Comparison of ENCODE assay signal across 10 mouse cellular contexts in genomic region chr9:20971751-20972140, GRCm38 (mm10). TPM values are rescaled to one million over a fixed set of nuclear protein-coding genes. Genes with fewer than 3 reads are reported as not detected.
A peak's percentile ranks its signal among the peaks of the same experiment; 100 is the strongest.
DNase-seq lines count a peak whose midpoint lies in the region; ATAC-seq and TF ChIP-seq lines count a peak whose summit lies in the region.
"Had no signal": no experiment of that assay in that cellular context is flagged by ENCODE, and none has a peak within 500 bp of the region (broad histone marks: within the 10 kb centered on the region; RNA-seq: fewer than 3 reads in every experiment).

No protein-coding gene starts in this region.

- H3K4me1 ChIP-seq in kidney, embryonic 16.5 days (ENCODE audit: insufficient read depth, low read length) = peaks cover 47% of the 10 kb centered on the region
- H3K4me1 ChIP-seq in embryonic fibroblast, embryonic 13.5 days (ENCODE audit: control insufficient read depth, insufficient read depth, low read length) = peaks cover 14% of the 10 kb centered on the region
- H3K4me1 ChIP-seq in hindbrain, embryonic 11.5 days (replicated peaks; ENCODE audit: control insufficient read depth, insufficient read depth, low read length) = peaks cover 2% of the 10 kb centered on the region

- H3K9ac ChIP-seq in kidney, embryonic 16.5 days (replicated peaks; ENCODE audit: low read length) = peak overlapping the region; percentile 68
- H3K9ac ChIP-seq in hindbrain, embryonic 11.5 days (ENCODE audit: low read depth, low read length) = peak overlapping the region; percentile 1; the same call in 1 of the 2 replicates

- TF ChIP-seq POLR2A in embryonic fibroblast, embryonic 13.5 days (IDR thresholded peaks at IDR 0.05; ENCODE audit: low read depth, low read length) = no peak
- TF ChIP-seq POLR2A in myocyte (IDR thresholded peaks at IDR 0.05; ENCODE audit: insufficient read length, low read depth) = no peak

- 18% methylated on average over 7 of the region's 7 CpGs for WGBS in kidney, embryonic 16.5 days
- WGBS in hindbrain, embryonic 11.5 days = 66% methylated on average over 7 of the region's 7 CpGs

- peak overlapping the region; percentile 95 for H3K27ac ChIP-seq in kidney, embryonic 16.5 days (ENCODE audit: low read length)
- H3K27ac ChIP-seq in embryonic fibroblast, embryonic 13.5 days (ENCODE audit: insufficient read depth, low read length) = peak overlapping the region; percentile 97
- peak overlapping the region; percentile 6; the same call in 1 of the 2 replicates for H3K27ac ChIP-seq in hindbrain, embryonic 11.5 days (ENCODE audit: low read depth, low read length)

- peak overlapping the region; percentile 63; the same call in 1 of the 2 replicates for H3K4me3 ChIP-seq in kidney, embryonic 16.5 days (ENCODE audit: low read length)
- no peak overlapping the region for H3K4me3 ChIP-seq in embryonic fibroblast, embryonic 13.5 days (ENCODE audit: insufficient read depth, low read length)
- H3K4me3 ChIP-seq in hindbrain, embryonic 11.5 days (ENCODE audit: low read depth, low read length) = no peak overlapping the region
- H3K4me3 ChIP-seq in myocyte = peak overlapping the region; percentile 15

- ATAC-seq in kidney, embryonic 16.5 days (ENCODE audit: low FRiP score, low TSS enrichment) = peak; percentile 49
- no peak for ATAC-seq in hindbrain, embryonic 11.5 days (ENCODE audit: low FRiP score)
- ATAC-seq in activated CD4-positive, CD25-positive, alpha-beta regulatory T cell, adult 4 months = no peak

- H3K9me3 ChIP-seq in kidney, embryonic 16.5 days (ENCODE audit: low read length) = no peaks in the 10 kb centered on the region
- no peaks in the 10 kb centered on the region for H3K9me3 ChIP-seq in hindbrain, embryonic 11.5 days (ENCODE audit: control insufficient read depth, low read length)
- H3K9me3 ChIP-seq: G1E had no signal

- no peak for DNase-seq in kidney, postnatal 36 days
- DNase-seq in hindbrain, embryonic 11.5 days (ENCODE audit: low spot score) = no peak
- DNase-seq in layer of hippocampus, postnatal 14 days (ENCODE audit: low spot score in 2 of 2) = no peak
- no peak for DNase-seq in adrenal gland, postnatal 4 days (ENCODE audit: low spot score in 2 of 2)
- DNase-seq: thymus, postnatal 25 days had no signal

- H3K79me2 ChIP-seq in myocyte (ENCODE audit: control insufficient read depth, insufficient read depth) = peaks cover 38% of the 10 kb centered on the region

- H3K27me3 ChIP-seq in kidney, embryonic 16.5 days (ENCODE audit: insufficient read depth, low read length) = no peaks in the 10 kb centered on the region
- H3K27me3 ChIP-seq in hindbrain, embryonic 11.5 days (ENCODE audit: control insufficient read depth, insufficient read depth, low read length) = no peaks in the 10 kb centered on the region
- no peaks in the 10 kb centered on the region for H3K27me3 ChIP-seq in myocyte (ENCODE audit: control insufficient read depth, insufficient read depth, insufficient read length)

- no peak overlapping the region for H3ac ChIP-seq in myocyte (ENCODE audit: control insufficient read depth, insufficient read length)

- no peak for TF ChIP-seq CTCF in embryonic fibroblast, embryonic 13.5 days (IDR thresholded peaks at IDR 0.05; ENCODE audit: borderline replicate concordance, insufficient read depth, low read length)

- peak overlapping the region; percentile 63 for H3K4me2 ChIP-seq in kidney, embryonic 16.5 days (replicated peaks; ENCODE audit: low read depth, low read length)
- no peak overlapping the region for H3K4me2 ChIP-seq in hindbrain, embryonic 11.5 days (replicated peaks; ENCODE audit: low read depth, low read length)
- peak overlapping the region; percentile 94 for H3K4me2 ChIP-seq in myocyte (ENCODE audit: low read depth)

- peaks cover 24% of the 10 kb centered on the region for H3K36me3 ChIP-seq in kidney, embryonic 16.5 days (ENCODE audit: insufficient read depth, low read length)
- H3K36me3 ChIP-seq in hindbrain, embryonic 11.5 days (ENCODE audit: control insufficient read depth, insufficient read depth, low read length) = no peaks in the 10 kb centered on the region
- no peaks in the 10 kb centered on the region for H3K36me3 ChIP-seq in myocyte (ENCODE audit: control insufficient read depth, insufficient read depth)

TF ChIP-seq in myocyte, 11 proteins besides CTCF, POLR2A, EP300 and RAD21:
- TF ChIP-seq POLR2AphosphoS2 (IDR thresholded peaks at IDR 0.05; ENCODE audit: insufficient read length, low read depth) = no peak
- no peak for TF ChIP-seq MYOD1 (IDR thresholded peaks at IDR 0.05; ENCODE audit: control insufficient read depth in 1 of 3, insufficient read length in 2 of 3, low read depth in 2 of 3)
- TF ChIP-seq MAX (IDR thresholded peaks at IDR 0.05; ENCODE audit: low read depth) = no peak
- no peak for TF ChIP-seq TCF12 (IDR thresholded peaks at IDR 0.05; ENCODE audit: insufficient read depth, poor library complexity, severe bottlenecking)
- TF ChIP-seq TCF3 (IDR thresholded peaks at IDR 0.05; ENCODE audit: insufficient read length, low read depth) = no peak
- no peak for TF ChIP-seq CEBPB (IDR thresholded peaks at IDR 0.05; ENCODE audit: insufficient read depth, poor library complexity, severe bottlenecking)
- TF ChIP-seq USF1 (IDR thresholded peaks at IDR 0.05; ENCODE audit: low read depth) = no peak
- no peak for TF ChIP-seq MYOG (IDR thresholded peaks at IDR 0.05; ENCODE audit: control insufficient read depth in 1 of 3, insufficient read depth in 1 of 3, insufficient read length in 2 of 3, low read depth in 2 of 3)
- TF ChIP-seq E2F4 (IDR thresholded peaks at IDR 0.05; ENCODE audit: insufficient read depth) = no peak

RNA-seq across cellular contexts. Expression of gene S1pr2, which starts 4.8 kb away (rescaled TPM):
- polyA plus RNA-seq in kidney, embryonic 16.5 days (2015; fragmentation: Nextera tagmentation; extraction: Ambion mirVana) = 35.1 and 37.7 TPM in 2 replicates
- polyA plus RNA-seq in embryonic fibroblast, embryonic 13.5 days (2011; ENCODE audit: insufficient read length, low read depth, missing spikeins) = 34.0 and 36.2 TPM in 2 replicates
- 23.4 TPM in 2 replicates for polyA plus RNA-seq in hindbrain, embryonic 11.5 days (2014; fragmentation: Nextera tagmentation; extraction: Ambion mirVana)
- 5.5 TPM for polyA plus RNA-seq in myocyte (2012; fragmentation: generic; extraction: Trizol)
- 1 to 10 TPM; 3.2 to 5.0 TPM for polyA plus RNA-seq in activated CD4-positive, CD25-positive, alpha-beta regulatory T cell, adult 4 months (2017; shearing (Covaris generic))
- 1 to 10 TPM; 2.1 to 3.5 TPM for total RNA-seq in layer of hippocampus, postnatal 14 days (2021)
- total RNA-seq in adrenal gland, postnatal 4 days (2021) = 10 to 100 TPM; 12.2 to 17.0 TPM

RNA-seq across cellular contexts. Expression of gene Dnmt1, which starts 12.1 kb away (rescaled TPM):
- polyA plus RNA-seq in kidney, embryonic 16.5 days (2015; fragmentation: Nextera tagmentation; extraction: Ambion mirVana) = 107 and 110 TPM in 2 replicates
- 47.2 and 59.0 TPM in 2 replicates for polyA plus RNA-seq in embryonic fibroblast, embryonic 13.5 days (2011; ENCODE audit: insufficient read length, low read depth, missing spikeins)
- 65.6 and 82.9 TPM in 2 replicates for polyA plus RNA-seq in hindbrain, embryonic 11.5 days (2014; fragmentation: Nextera tagmentation; extraction: Ambion mirVana)
- polyA plus RNA-seq in myocyte (2012; fragmentation: generic; extraction: Trizol) = 22.1 TPM
- 10 to 100 TPM; 51.2 to 52.7 TPM for polyA plus RNA-seq in activated CD4-positive, CD25-positive, alpha-beta regulatory T cell, adult 4 months (2017; shearing (Covaris generic))
- total RNA-seq in layer of hippocampus, postnatal 14 days (2021) = 10 to 100 TPM; 35.5 to 37.1 TPM
- total RNA-seq in adrenal gland, postnatal 4 days (2021) = 10 to 100 TPM; 71.8 to 89.6 TPM

RNA-seq across cellular contexts. Expression of gene Mrpl4, which starts 30.8 kb away (rescaled TPM):
- 161 and 169 TPM in 2 replicates for polyA plus RNA-seq in kidney, embryonic 16.5 days (2015; fragmentation: Nextera tagmentation; extraction: Ambion mirVana)
- 43.7 and 43.9 TPM in 2 replicates for polyA plus RNA-seq in embryonic fibroblast, embryonic 13.5 days (2011; ENCODE audit: insufficient read length, low read depth, missing spikeins)
- 120 and 132 TPM in 2 replicates for polyA plus RNA-seq in hindbrain, embryonic 11.5 days (2014; fragmentation: Nextera tagmentation; extraction: Ambion mirVana)
- 110 TPM for polyA plus RNA-seq in myocyte (2012; fragmentation: generic; extraction: Trizol)
- polyA plus RNA-seq in activated CD4-positive, CD25-positive, alpha-beta regulatory T cell, adult 4 months (2017; shearing (Covaris generic)) = 100 to 1,000 TPM; 100 to 103 TPM
- 10 to 100 TPM; 60.4 to 62.8 TPM for total RNA-seq in layer of hippocampus, postnatal 14 days (2021)
- total RNA-seq in adrenal gland, postnatal 4 days (2021) = 10 to 100 TPM; 96.9 to 97.0 TPM

RNA-seq across cellular contexts. Expression of gene Icam1, which starts 44.0 kb away (rescaled TPM):
- 14.2 and 18.0 TPM in 2 replicates for polyA plus RNA-seq in kidney, embryonic 16.5 days (2015; fragmentation: Nextera tagmentation; extraction: Ambion mirVana)
- polyA plus RNA-seq in embryonic fibroblast, embryonic 13.5 days (2011; ENCODE audit: insufficient read length, low read depth, missing spikeins) = 15.4 and 18.9 TPM in 2 replicates
- polyA plus RNA-seq in hindbrain, embryonic 11.5 days (2014; fragmentation: Nextera tagmentation; extraction: Ambion mirVana) = 4.3 and 4.5 TPM in 2 replicates
- polyA plus RNA-seq in myocyte (2012; fragmentation: generic; extraction: Trizol) = 0.06 TPM
- polyA plus RNA-seq in activated CD4-positive, CD25-positive, alpha-beta regulatory T cell, adult 4 months (2017; shearing (Covaris generic)) = 10 to 100 TPM; 55.3 to 64.7 TPM
- total RNA-seq in layer of hippocampus, postnatal 14 days (2021) = 1 to 10 TPM; 2.9 to 3.2 TPM
- 10 to 100 TPM in 1 of 2 experiments, 1 to 10 TPM in 1; 10.0 to 11.7 TPM for total RNA-seq in adrenal gland, postnatal 4 days (2021)

RNA-seq across cellular contexts. Expression of gene Icam4, which starts 57.4 kb away (rescaled TPM):
- polyA plus RNA-seq in kidney, embryonic 16.5 days (2015; fragmentation: Nextera tagmentation; extraction: Ambion mirVana) = 0.84 and 0.91 TPM in 2 replicates
- polyA plus RNA-seq in embryonic fibroblast, embryonic 13.5 days (2011; ENCODE audit: insufficient read length, low read depth, missing spikeins) = not detected in 2 replicates
- polyA plus RNA-seq in hindbrain, embryonic 11.5 days (2014; fragmentation: Nextera tagmentation; extraction: Ambion mirVana) = 5.4 and 5.7 TPM in 2 replicates
- 0.73 TPM for polyA plus RNA-seq in myocyte (2012; fragmentation: generic; extraction: Trizol)
- polyA plus RNA-seq in activated CD4-positive, CD25-positive, alpha-beta regulatory T cell, adult 4 months (2017; shearing (Covaris generic)) = 1 to 10 TPM; 2.9 to 3.8 TPM
- total RNA-seq in layer of hippocampus, postnatal 14 days (2021) = under 1 TPM; 0.41 to 0.44 TPM
- total RNA-seq in adrenal gland, postnatal 4 days (2021) = 1 to 10 TPM; 3.8 to 4.5 TPM

Comparison
In these comparisons a context has a peak if more than half of its experiments do, and no peak if none do; other contexts are left out.
1. H3K27ac ChIP-seq: peak in every context shown above with its lines; median percentile 97 in embryonic fibroblast, embryonic 13.5 days; 95 in kidney, embryonic 16.5 days; 6 in hindbrain, embryonic 11.5 days.
2. H3K4me3 ChIP-seq: peak in kidney, embryonic 16.5 days (single experiment) and myocyte (single experiment); none in embryonic fibroblast, embryonic 13.5 days (single experiment) and hindbrain, embryonic 11.5 days (single experiment).